Comparison of ENCODE assay signal across 17 mouse cellular contexts in the genomic region with DNA sequence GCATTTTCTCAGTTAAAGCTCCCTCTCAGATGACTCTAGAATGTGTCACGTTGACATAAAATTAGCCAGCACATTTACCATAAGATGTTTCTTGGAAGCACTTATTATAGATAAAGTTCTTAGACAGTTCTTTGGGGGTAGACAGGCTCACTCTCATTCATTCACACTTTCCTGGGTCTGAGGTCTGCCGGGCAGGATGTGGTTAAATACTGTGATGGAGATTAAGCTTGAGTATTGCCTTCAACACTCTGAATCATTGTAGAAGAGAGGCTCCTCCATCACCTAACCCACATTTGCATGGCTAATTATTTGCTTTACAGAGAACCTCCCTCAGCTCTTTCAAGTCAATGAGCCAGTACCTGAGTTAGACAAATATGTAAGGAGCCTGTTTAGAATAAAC. TPM values are rescaled to one million over a fixed set of nuclear protein-coding genes. Genes with fewer than 3 reads are reported as not detected.
A peak's percentile ranks its signal among the peaks of the same experiment; 100 is the strongest.
DNase-seq lines count a peak whose midpoint lies in the region; ATAC-seq and TF ChIP-seq lines count a peak whose summit lies in the region.
"Had no signal": no experiment of that assay in that cellular context is flagged by ENCODE, and none has a peak within 500 bp of the region (broad histone marks: within the 10 kb centered on the region; RNA-seq: fewer than 3 reads in every experiment).

No protein-coding gene starts in this region.

- H3K4me3 ChIP-seq in CH12.LX (replicated peaks in 1 of 3; ENCODE audit: low read depth in 2 of 3, low read length in 2 of 3, poor library complexity in 1 of 3), result no peak overlapping the region
- H3K4me3 ChIP-seq in liver, embryonic 16.5 days (ENCODE audit: low read depth, low read length), result peak overlapping the region; percentile 48
- H3K4me3 ChIP-seq in midbrain, embryonic 11.5 days (ENCODE audit: low read depth, low read length), result no peak overlapping the region
- H3K4me3 ChIP-seq: embryonic facial prominence, embryonic 10.5 days; forebrain, embryonic 12.5 days; heart, embryonic 15.5 days; hindbrain, embryonic 15.5 days; limb, embryonic 10.5 days; midbrain, embryonic 12.5 days; neural tube, embryonic 13.5 days had no signal

- dilution Hi-C loops in CH12.LX (cut with MboI; ENCODE audit: extremely low pct_ligation_motif_present, extremely low pct_unique_long_range_greater_than_20kb, low sequenced_read_pairs), result no loop called here

- in situ Hi-C loops in CH12.LX (cut with MboI; ENCODE audit: low pct_ligation_motif_present, low pct_unique_long_range_greater_than_20kb, low sequenced_read_pairs), result no loop called here

- 0 out of 2 replicates have a peak, but pooled peaks have one; percentile 13 for ATAC-seq in erythroblast, adult 5-6 weeks (replicated peaks; ENCODE audit: low FRiP score, poor library complexity, severe bottlenecking)
- no peak for ATAC-seq in liver, embryonic 16.5 days (ENCODE audit: low read depth)
- no peak for ATAC-seq in midbrain, embryonic 11.5 days (ENCODE audit: low FRiP score)
- ATAC-seq: lung, postnatal 0 days had no signal

- H3K4me1 ChIP-seq in CH12.LX (ENCODE audit: control insufficient read depth in 1 of 2, insufficient read depth in 2 of 2), result no peaks in the 10 kb centered on the region; a peak in 1 of 4 replicates
- H3K4me1 ChIP-seq in liver, embryonic 16.5 days (ENCODE audit: control insufficient read depth, low read depth, low read length), result peaks cover 45% of the 10 kb centered on the region
- no peaks in the 10 kb centered on the region for H3K4me1 ChIP-seq in midbrain, embryonic 11.5 days (ENCODE audit: control insufficient read depth, insufficient read depth, low read length)
- H3K4me1 ChIP-seq: forebrain, embryonic 12.5 days; heart, embryonic 15.5 days; hindbrain, embryonic 15.5 days; midbrain, embryonic 12.5 days had no signal

- no peak overlapping the region for H3K27ac ChIP-seq in CH12.LX (ENCODE audit: insufficient read depth, low read depth)
- peak overlapping the region; percentile 91 for H3K27ac ChIP-seq in liver, embryonic 16.5 days (ENCODE audit: low read length)
- H3K27ac ChIP-seq in midbrain, embryonic 11.5 days (ENCODE audit: low read depth, low read length), result no peak overlapping the region
- H3K27ac ChIP-seq: embryonic facial prominence, embryonic 10.5 days; forebrain, embryonic 12.5 days; heart, embryonic 15.5 days; hindbrain, embryonic 15.5 days; limb, embryonic 10.5 days; midbrain, embryonic 12.5 days; neural tube, embryonic 13.5 days had no signal

- no peaks in the 10 kb centered on the region for H3K27me3 ChIP-seq in CH12.LX (replicated peaks)
- H3K27me3 ChIP-seq in liver, embryonic 16.5 days (ENCODE audit: control insufficient read depth, insufficient read depth, low read depth, low read length), result no peaks in the 10 kb centered on the region
- H3K27me3 ChIP-seq in midbrain, embryonic 11.5 days (ENCODE audit: control insufficient read depth, insufficient read depth, low read length), result no peaks in the 10 kb centered on the region
- H3K27me3 ChIP-seq: forebrain, embryonic 12.5 days; heart, embryonic 15.5 days; hindbrain, embryonic 15.5 days; midbrain, embryonic 12.5 days; neural tube, embryonic 13.5 days had no signal

- H3K79me2 ChIP-seq in CH12.LX (replicated peaks; ENCODE audit: control insufficient read depth, extremely low read depth, insufficient read depth, poor library complexity, severe bottlenecking), result no peaks in the 10 kb centered on the region

- no peaks in the 10 kb centered on the region for H3K36me3 ChIP-seq in CH12.LX (replicated peaks in 1 of 2; ENCODE audit: control insufficient read depth in 1 of 2, insufficient read depth in 1 of 2, low read length in 1 of 2)
- no peaks in the 10 kb centered on the region for H3K36me3 ChIP-seq in liver, embryonic 16.5 days (ENCODE audit: control insufficient read depth, insufficient read depth)
- no peaks in the 10 kb centered on the region for H3K36me3 ChIP-seq in midbrain, embryonic 11.5 days (ENCODE audit: control insufficient read depth, insufficient read depth, low read length)
- H3K36me3 ChIP-seq: embryonic facial prominence, embryonic 10.5 days; forebrain, embryonic 12.5 days; heart, embryonic 15.5 days; hindbrain, embryonic 15.5 days; limb, embryonic 10.5 days; midbrain, embryonic 12.5 days; neural tube, embryonic 13.5 days had no signal

- peak overlapping the region; percentile 11; the same call in 1 of the 2 replicates for H3K4me2 ChIP-seq in CH12.LX (ENCODE audit: insufficient read depth, low read depth, poor library complexity, severe bottlenecking)
- H3K4me2 ChIP-seq in liver, embryonic 16.5 days (ENCODE audit: low read depth, low read length), result peak overlapping the region; percentile 80
- H3K4me2 ChIP-seq in midbrain, embryonic 11.5 days, result no peak overlapping the region
- H3K4me2 ChIP-seq: forebrain, embryonic 12.5 days; heart, embryonic 15.5 days; hindbrain, embryonic 15.5 days; midbrain, embryonic 12.5 days; neural tube, embryonic 13.5 days had no signal

- no peak for TF ChIP-seq CTCF in CH12.LX (conservative IDR thresholded peaks at IDR 0.05 in 1 of 2, IDR thresholded peaks at IDR 0.05 in 1 of 2; ENCODE audit: low read depth in 2 of 2, low read length in 2 of 2)

- no peak for TF ChIP-seq RAD21 in CH12.LX (IDR thresholded peaks at IDR 0.05; ENCODE audit: low read depth, low read length)

- no peak overlapping the region for H3K9ac ChIP-seq in CH12.LX (ENCODE audit: insufficient read depth, low read depth)
- H3K9ac ChIP-seq in liver, embryonic 16.5 days (ENCODE audit: low read depth, low read length), result peak overlapping the region; percentile 36
- H3K9ac ChIP-seq in midbrain, embryonic 11.5 days (ENCODE audit: low read length), result no peak overlapping the region
- H3K9ac ChIP-seq: forebrain, embryonic 12.5 days; heart, embryonic 15.5 days; hindbrain, embryonic 15.5 days; midbrain, embryonic 12.5 days; neural tube, embryonic 13.5 days had no signal

- 18% methylated on average over 2 of the region's 2 CpGs for WGBS in liver, embryonic 16.5 days (ENCODE audit: insufficient replicate concordance)
- 84% methylated on average over 2 of the region's 2 CpGs for WGBS in midbrain, embryonic 11.5 days

- no peak for DNase-seq in CH12.LX (ENCODE audit: extremely low read depth)
- peak; percentile 41 for DNase-seq in thymus, postnatal 14 days
- no peak for DNase-seq in kidney, adult 8-10 months
- DNase-seq in midbrain, embryonic 11.5 days (ENCODE audit: low spot score, missing footprints), result no peak
- DNase-seq in adrenal gland, adult 8-10 months, result no peak
- DNase-seq: cerebellum, adult 9-10 months; gastrocnemius, postnatal 36 days had no signal

- H3K9me3 ChIP-seq in CH12.LX (replicated peaks; ENCODE audit: low read length), result no peaks in the 10 kb centered on the region
- H3K9me3 ChIP-seq in liver, embryonic 16.5 days (replicated peaks; ENCODE audit: control insufficient read depth, low read length), result no peaks in the 10 kb centered on the region
- no peaks in the 10 kb centered on the region for H3K9me3 ChIP-seq in midbrain, embryonic 11.5 days (ENCODE audit: control insufficient read depth, low read length)
- H3K9me3 ChIP-seq: embryonic facial prominence, embryonic 10.5 days; forebrain, embryonic 12.5 days; heart, embryonic 15.5 days; hindbrain, embryonic 15.5 days; limb, embryonic 10.5 days; midbrain, embryonic 12.5 days; neural tube, embryonic 13.5 days had no signal

- no peak for TF ChIP-seq POLR2A in CH12.LX (IDR thresholded peaks at IDR 0.05; ENCODE audit: low read depth, low read length)

- TF ChIP-seq EP300 in CH12.LX (IDR thresholded peaks at IDR 0.05; ENCODE audit: low read length), result no peak

TF ChIP-seq in CH12.LX, 34 proteins besides CTCF, POLR2A, EP300 and RAD21:
- no peak for TF ChIP-seq ZC3H11A (IDR thresholded peaks at IDR 0.05; ENCODE audit: low read depth, low read length)
- no peak for TF ChIP-seq GABPA (IDR thresholded peaks at IDR 0.05; ENCODE audit: insufficient replicate concordance, low read depth, low read length)
- TF ChIP-seq TBP (conservative IDR thresholded peaks at IDR 0.05; ENCODE audit: low read depth, low read length), result no peak
- no peak for TF ChIP-seq HCFC1 (IDR thresholded peaks at IDR 0.05; ENCODE audit: low read depth, low read length)
- TF ChIP-seq MAZ (IDR thresholded peaks at IDR 0.05; ENCODE audit: low read depth, low read length), result no peak
- no peak for TF ChIP-seq MYC (IDR thresholded peaks at IDR 0.05; ENCODE audit: low read depth, low read length)
- no peak for TF ChIP-seq TCF12 (IDR thresholded peaks at IDR 0.05; ENCODE audit: low read depth, low read length)
- no peak for TF ChIP-seq ZMIZ1 (IDR thresholded peaks at IDR 0.05; ENCODE audit: low read depth, low read length)
- TF ChIP-seq KAT2A (IDR thresholded peaks at IDR 0.05; ENCODE audit: insufficient replicate concordance, low read length), result no peak
- no peak for TF ChIP-seq ETS1 (conservative IDR thresholded peaks at IDR 0.05; ENCODE audit: low read depth, low read length)
- no peak for TF ChIP-seq USF1 (IDR thresholded peaks at IDR 0.05; ENCODE audit: low read depth, low read length)
- no peak for TF ChIP-seq USF2 (conservative IDR thresholded peaks at IDR 0.05; ENCODE audit: low read depth, low read length)
- no peak for TF ChIP-seq RCOR1 (conservative IDR thresholded peaks at IDR 0.05; ENCODE audit: low read depth, low read length)
- TF ChIP-seq SIN3A (IDR thresholded peaks at IDR 0.05; ENCODE audit: low read length), result no peak
- no peak for TF ChIP-seq ZKSCAN1 (IDR thresholded peaks at IDR 0.05; ENCODE audit: borderline replicate concordance, low read depth, low read length)
- no peak for TF ChIP-seq SMC3 (IDR thresholded peaks at IDR 0.05; ENCODE audit: low read depth, low read length)

RNA-seq across cellular contexts. Expression of a gene that starts 24.9 kb away (rescaled TPM):
- total RNA-seq in CH12.LX (2012; rRNA removed), result 3.3 and 3.4 TPM in 2 replicates
- 7.3 TPM in 2 replicates for total RNA-seq in CH12.LX (2014; rRNA removed)
- polyA plus RNA-seq in CH12.LX (2012; ENCODE audit: insufficient read length, low read depth), result 7.0 and 7.3 TPM in 2 replicates
- 18.4 and 24.8 TPM in 2 replicates for total RNA-seq in erythroblast, adult 5-6 weeks (2015; ENCODE audit: low replicate concordance)
- 34.7 and 39.4 TPM in 2 replicates for total RNA-seq in erythroblast, adult 5-6 weeks (2017; ENCODE audit: low replicate concordance)
- polyA plus RNA-seq in liver, embryonic 16.5 days (2015; fragmentation: Nextera tagmentation; extraction: Ambion mirVana), result 11.6 and 15.1 TPM in 2 replicates
- polyA plus RNA-seq in midbrain, embryonic 11.5 days (2014; fragmentation: Nextera tagmentation; extraction: Ambion mirVana), result 25.6 and 29.9 TPM in 2 replicates
- total RNA-seq in adrenal gland, adult 8-10 months (2022), result 10 to 100 TPM; 35.1 to 49.7 (median 40.7) TPM
